Mouse (Mus musculus) megakaryocyte, embryonic 14.5 days (primary cell): ENCODE measurements around the gene Prim2.

Experiments used
- FLI1 ChIP-seq: IDR thresholded peaks from 2 replicates; pipeline ENCODE4 v1.6.1; 2012; ENCODE audit warnings: low read length, inconsistent platforms, mixed read lengths
- GATA1 ChIP-seq: IDR thresholded peaks from 3 replicates; pipeline ENCODE4 v1.6.1; 2012; ENCODE audit warnings: mixed read lengths, low read length, inconsistent platforms, borderline replicate concordance

GRCm38 (mm10) chr1:33709615-33710014 lies 40.0 kb upstream of the Prim2 start:
- no peak for TF ChIP-seq GATA1
- no peak for TF ChIP-seq FLI1
